Mouse (Mus musculus) neutrophil, adult 65 days (primary cell): ENCODE results near the gene Zfp874a. TPM values are rescaled to one million over a fixed set of nuclear protein-coding genes. Genes with fewer than 3 reads are reported as not detected.

Source experiments
- total RNA-seq: library from RNA; stranded (reverse); gene quantifications from 2 replicates; pipeline ENCODE4 v1.2.4, GENCODE M21; 2023

Gene Zfp874a
- total RNA-seq: 2.3 TPM in 2 replicates

GRCm38 (mm10) chr13:67451172-67452020, at the start of gene Zfp874a:
Gene Zfp874a, minus strand, starts transcription at chr13:67451624.

GRCm38 (mm10) chr13:67500084-67500719, 48.8 kb upstream of the Zfp874a start, which contains the start of gene Zfp58:
Gene Zfp58, minus strand, starts transcription at chr13:67500555.

GRCm38 (mm10) chr13:67483625-67484423, 32.4 kb upstream of the Zfp874a start, which contains the start of gene Zfp874b:
Gene Zfp874b, minus strand, starts transcription at chr13:67484258.

GRCm38 (mm10) chr13:67421207-67421857, 30.1 kb downstream of the Zfp874a start, which contains the start of gene Zfp459:
Gene Zfp459, minus strand, starts transcription at chr13:67421418.

GRCm38 (mm10) chr13:67399183-67399903, 52.1 kb downstream of the Zfp874a start, which contains the start of gene Zfp429:
Gene Zfp429, minus strand, starts transcription at chr13:67399819.

GRCm38 (mm10) chr13:67375050-67375911, 76.1 kb downstream of the Zfp874a start, which contains the start of the genes Gm28041 and Zfp456:
Gene Gm28041, minus strand, starts transcription at chr13:67375733.
Gene Zfp456, minus strand, starts transcription at chr13:67375810.

Other genes with a start within 250 kb of the Zfp874a start
- gene Zfp458, start 173.2 kb downstream of the Zfp874a start, total RNA-seq: 1.1 and 1.6 TPM in 2 replicates
- 0.36 and 0.60 TPM in 2 replicates for gene Zfp457, start 145.1 kb downstream of the Zfp874a start, total RNA-seq
- gene Zfp595, start 119.1 kb downstream of the Zfp874a start, total RNA-seq: 4.2 and 7.0 TPM in 2 replicates
- gene Gm28044, start 91.1 kb downstream of the Zfp874a start, total RNA-seq: 2.2 TPM in 1 of 2 replicates, not detected in the other
- 3.7 and 4.8 TPM in 2 replicates for gene Zfp953, start 91.0 kb downstream of the Zfp874a start, total RNA-seq
- 2.3 TPM in 1 of 2 replicates, not detected in the other for gene Gm28041, start 75.9 kb downstream of the Zfp874a start, total RNA-seq
- 0.84 and 1.7 TPM in 2 replicates for gene Zfp456, start 75.8 kb downstream of the Zfp874a start, total RNA-seq
- gene Zfp429, start 51.8 kb downstream of the Zfp874a start, total RNA-seq: 4.1 and 4.7 TPM in 2 replicates
- 0.16 TPM in 1 of 2 replicates, not detected in the other for gene Zfp459, start 30.2 kb downstream of the Zfp874a start, total RNA-seq
- gene Zfp874b, start 32.6 kb upstream of the Zfp874a start, total RNA-seq: 4.4 and 8.0 TPM in 2 replicates
- gene Zfp58, start 48.9 kb upstream of the Zfp874a start, total RNA-seq: 2.2 and 3.5 TPM in 2 replicates
- gene Gm26965, start 74.5 kb upstream of the Zfp874a start, total RNA-seq: not detected in 2 replicates
- 7.5 and 8.5 TPM in 2 replicates for gene Zfp87, start 74.6 kb upstream of the Zfp874a start, total RNA-seq
- 2.6 and 4.2 TPM in 2 replicates for gene Zfp748, start 102.2 kb upstream of the Zfp874a start, total RNA-seq
- gene Zfp729b, start 158.1 kb upstream of the Zfp874a start, total RNA-seq: 9.9 and 12.7 TPM in 2 replicates
- gene Gm49345, start 186.1 kb upstream of the Zfp874a start, total RNA-seq: 2.8 and 3.4 TPM in 2 replicates
- gene Zfp729a, start 186.2 kb upstream of the Zfp874a start, total RNA-seq: 14.1 and 15.2 TPM in 2 replicates
- gene Zfp738, start 235.4 kb upstream of the Zfp874a start, total RNA-seq: 3.5 and 5.1 TPM in 2 replicates